Mouse (Mus musculus) hindbrain, embryonic 15.5 days (tissue): ENCODE data around the gene Plek2. TPM values are rescaled to one million over a fixed set of nuclear protein-coding genes. Genes with fewer than 3 reads are reported as not detected.

Experiments used
- ATAC-seq: fragments of 200-750 bp; cut with Nextera tagmentation; 2 replicates; pipeline ENCODE4 v1.8.0; 2017; ENCODE audit warnings: low read depth, moderate number of reproducible peaks, moderate TSS enrichment; ENCODE audit not compliant: low FRiP score
- H3K27ac ChIP-seq: fragments of 300-500 bp; sonication (generic); replicated peaks from 2 replicates; pipeline ENCODE4 v1.5.1; 2015; ENCODE audit warnings: mild to moderate bottlenecking, inconsistent platforms
- H3K27me3 ChIP-seq: fragments of 300-500 bp; sonication (generic); 2 replicates; pipeline ENCODE4 v1.6.1; 2015; ENCODE audit warnings: control low read depth, inconsistent platforms
- H3K36me3 ChIP-seq: fragments of 300-500 bp; sonication (generic); 2 replicates; pipeline ENCODE4 v1.6.1; 2015; ENCODE audit warnings: control low read depth, inconsistent platforms
- H3K4me1 ChIP-seq: fragments of 300-500 bp; sonication (generic); replicated peaks from 2 replicates; pipeline ENCODE4 v1.6.1; 2015; ENCODE audit warnings: control low read depth, inconsistent platforms
- H3K4me2 ChIP-seq: fragments of 300-500 bp; sonication (generic); 2 replicates; pipeline ENCODE4 v1.6.1; 2015; ENCODE audit warnings: moderate library complexity, mild to moderate bottlenecking, inconsistent platforms
- H3K4me3 ChIP-seq: fragments of 300-500 bp; sonication (generic); 2 replicates; pipeline ENCODE4 v1.5.1; 2015; ENCODE audit warnings: mild to moderate bottlenecking, inconsistent platforms
- H3K9ac ChIP-seq: fragments of 300-500 bp; sonication (generic); 2 replicates; pipeline ENCODE4 v1.6.1; 2015; ENCODE audit warnings: inconsistent platforms
- H3K9me3 ChIP-seq: fragments of 300-500 bp; sonication (generic); 2 replicates; pipeline ENCODE4 v1.6.1; 2016; ENCODE audit warnings: control low read depth, inconsistent platforms
- WGBS: fragments of 180-500 bp; shearing (Covaris S2); methylation state at CpG from one replicate; pipeline ENCODE4 v1.1.7; 2015; 5-methylcytosine and 5-hydroxymethylcytosine counted together
- polyA plus RNA-seq: library from polyadenylated mRNA; unstranded; fragments of >200 nt; fragmentation: Nextera tagmentation; extraction: Ambion mirVana; gene quantifications from 2 replicates; pipeline ENCODE4 v1.2.1, GENCODE M21; 2015

Gene Plek2
- polyA plus RNA-seq, 1 experiment from 2014 or later, result 1.8 TPM

DNA sequence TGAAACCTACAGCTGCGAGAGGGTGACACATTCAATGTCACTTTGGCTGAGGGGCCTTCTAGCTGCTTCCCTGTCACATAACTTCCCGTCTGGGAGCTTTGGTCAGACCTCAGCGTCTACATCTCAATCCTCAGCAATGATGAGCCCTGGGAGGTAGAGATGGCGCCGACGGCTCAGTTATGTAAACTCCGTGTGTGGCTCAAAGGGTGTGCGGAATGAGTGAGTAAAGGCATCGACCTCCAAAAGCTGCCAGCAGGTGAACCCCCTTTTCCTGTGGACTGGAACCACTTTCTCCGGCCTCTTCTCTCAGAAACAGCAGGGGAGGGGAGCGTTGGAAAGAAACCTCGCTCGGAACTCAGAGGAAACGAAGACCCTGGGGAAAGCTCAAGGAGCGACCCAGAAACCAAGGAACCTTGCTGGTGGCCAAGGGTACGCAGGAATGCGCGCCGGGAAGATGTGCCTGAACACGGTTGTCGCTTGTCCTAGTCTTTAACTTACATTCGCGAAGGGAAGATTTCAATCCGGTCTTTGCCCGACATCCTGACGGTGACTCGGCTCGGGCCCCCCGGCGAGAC lies 45.8 kb downstream of the Plek2 start:
- peak overlapping the region; percentile 92 for H3K4me2 ChIP-seq
- no peaks in the 10 kb centered on the region for H3K27me3 ChIP-seq
- peak overlapping the region; percentile 98 for H3K4me3 ChIP-seq
- peak overlapping the region; percentile 78 for H3K27ac ChIP-seq
- H3K4me1 ChIP-seq, result peaks cover 37% of the 10 kb centered on the region
- H3K36me3 ChIP-seq, result peaks cover 6% of the 10 kb centered on the region
- WGBS, result under 1% methylated on average over 30 of the region's 30 CpGs
- ATAC-seq, result peak; percentile 59; the same call in 1 of the 2 replicates
- peak overlapping the region; percentile 69 for H3K9ac ChIP-seq
- H3K9me3 ChIP-seq, result no peaks in the 10 kb centered on the region

DNA sequence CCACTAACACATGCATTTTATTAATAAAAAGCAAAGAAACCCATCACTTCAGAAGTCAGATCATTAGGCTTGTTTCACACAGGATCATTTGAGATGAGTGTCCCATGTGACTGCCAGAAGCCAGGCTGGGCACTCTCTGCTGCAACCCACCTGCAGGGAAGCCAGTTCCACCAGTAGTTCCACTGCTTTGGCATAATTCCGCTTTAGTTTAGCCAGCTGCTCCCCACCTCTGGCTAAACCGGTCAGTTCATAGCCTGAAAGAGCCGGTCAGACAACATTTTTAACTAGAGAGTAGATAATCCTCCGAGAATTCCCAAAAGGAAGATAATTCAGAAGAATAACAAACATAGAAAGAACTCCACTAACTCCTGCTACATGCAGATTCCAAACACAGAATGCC lies 58.5 kb downstream of the Plek2 start:
- Histone ChIP-seq H3K27ac (no peak overlapping the region), H3K9ac (no peak overlapping the region), H3K27me3 (no peaks in the 10 kb centered on the region), H3K9me3 (no peaks in the 10 kb centered on the region), H3K36me3 (peaks cover 65% of the 10 kb centered on the region), H3K4me2 (no peak overlapping the region), H3K4me3 (no peak overlapping the region), H3K4me1 (no peaks in the 10 kb centered on the region)
- no peak for ATAC-seq
- 96% methylated on average over 4 of the region's 4 CpGs for WGBS

DNA sequence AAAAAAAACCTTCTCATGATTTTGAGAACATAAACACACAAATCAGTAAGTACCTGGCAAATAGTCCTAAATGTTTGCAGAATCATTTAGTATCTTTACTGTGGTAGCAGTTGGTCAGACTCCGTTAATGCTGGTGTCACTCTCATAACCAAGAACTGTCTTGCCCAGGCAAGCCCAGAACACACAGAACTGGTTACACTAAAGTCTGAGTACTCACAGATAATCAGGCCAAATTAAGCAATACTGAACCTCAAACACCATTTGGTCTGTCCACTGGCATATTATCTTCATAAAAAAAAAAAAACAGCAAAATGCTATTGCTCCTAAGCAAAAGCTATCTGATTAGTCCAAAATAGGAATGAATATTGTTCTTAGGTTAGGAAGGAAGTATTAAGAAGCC lies 64.3 kb downstream of the Plek2 start:
- H3K36me3 ChIP-seq, result peaks cover 74% of the 10 kb centered on the region
- H3K27ac ChIP-seq, result no peak overlapping the region
- H3K4me2 ChIP-seq, result no peak overlapping the region
- H3K9ac ChIP-seq, result no peak overlapping the region
- no peaks in the 10 kb centered on the region for H3K4me1 ChIP-seq
- no peak overlapping the region for H3K4me3 ChIP-seq
- ATAC-seq, result no peak
- WGBS, result 98% methylated on average over 1 of the region's 1 CpGs
- H3K9me3 ChIP-seq, result no peaks in the 10 kb centered on the region
- no peaks in the 10 kb centered on the region for H3K27me3 ChIP-seq

DNA sequence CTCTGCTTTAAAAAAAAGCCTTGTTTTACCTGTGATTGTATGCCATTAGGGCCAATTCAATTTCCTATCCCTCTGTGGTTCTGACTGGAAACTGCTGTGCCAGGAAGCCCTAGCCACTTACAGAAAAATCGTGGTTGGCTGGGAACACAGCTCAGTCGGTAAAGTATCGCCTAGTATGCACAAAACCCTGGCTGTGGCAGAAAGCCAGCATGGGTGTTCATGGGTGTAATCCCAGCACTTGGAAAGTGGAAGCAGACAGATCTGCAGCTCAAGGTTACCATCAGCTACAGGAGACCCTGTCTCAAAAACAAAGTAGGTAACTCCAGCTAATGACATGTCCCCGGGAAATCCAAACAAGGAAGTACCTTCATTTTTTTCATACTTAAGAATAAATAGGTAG lies 66.9 kb downstream of the Plek2 start:
- H3K4me3 ChIP-seq, result no peak overlapping the region
- H3K36me3 ChIP-seq, result peaks cover 73% of the 10 kb centered on the region
- WGBS, result 84% methylated on average over 4 of the region's 4 CpGs

More for the DNA sequence above, 66.9 kb downstream of the Plek2 start:
- no peak overlapping the region for H3K27ac ChIP-seq
- ATAC-seq, result no peak
- H3K4me2 ChIP-seq, result no peak overlapping the region
- H3K4me1 ChIP-seq, result no peaks in the 10 kb centered on the region
- H3K9me3 ChIP-seq, result no peaks in the 10 kb centered on the region
- H3K27me3 ChIP-seq, result no peaks in the 10 kb centered on the region
- no peak overlapping the region for H3K9ac ChIP-seq

Other genes starting within 250 kb of the Plek2 start
- 0.18 and 0.26 TPM in 2 replicates for gene Fam71d, start 215.4 kb downstream of the Plek2 start, polyA plus RNA-seq
- gene Mpp5, start 158.1 kb downstream of the Plek2 start, polyA plus RNA-seq, result 14.5 and 15.1 TPM in 2 replicates
- 118 and 119 TPM in 2 replicates for gene Atp6v1d, start 45.3 kb downstream of the Plek2 start, polyA plus RNA-seq
- 143 and 146 TPM in 2 replicates for gene Eif2s1, start 45.1 kb downstream of the Plek2 start, polyA plus RNA-seq
- 68.0 and 70.9 TPM in 2 replicates for gene Tmem229b, start 100.7 kb upstream of the Plek2 start, polyA plus RNA-seq
- gene Plekhh1, start 122.2 kb upstream of the Plek2 start, polyA plus RNA-seq, result 2.3 TPM in 2 replicates
- 21.6 and 21.9 TPM in 2 replicates for gene Pigh, start 182.7 kb upstream of the Plek2 start, polyA plus RNA-seq
- 28.6 and 30.0 TPM in 2 replicates for gene Arg2, start 223.8 kb upstream of the Plek2 start, polyA plus RNA-seq